Mouse (Mus musculus) cerebellum, adult 9-11 months (tissue): Measurements from ENCODE around the gene Knstrn.

Source experiments
- DNase-seq: peaks from one replicate; pipeline ENCODE4 v3.0.0; 2022

The Knstrn gene

GRCm38 (mm10) chr2:118813981-118814836 is at the start of gene Knstrn:
Knstrn (plus strand) TSS chr2:118814003.
- DNase-seq, result peak; percentile 89

DNA sequence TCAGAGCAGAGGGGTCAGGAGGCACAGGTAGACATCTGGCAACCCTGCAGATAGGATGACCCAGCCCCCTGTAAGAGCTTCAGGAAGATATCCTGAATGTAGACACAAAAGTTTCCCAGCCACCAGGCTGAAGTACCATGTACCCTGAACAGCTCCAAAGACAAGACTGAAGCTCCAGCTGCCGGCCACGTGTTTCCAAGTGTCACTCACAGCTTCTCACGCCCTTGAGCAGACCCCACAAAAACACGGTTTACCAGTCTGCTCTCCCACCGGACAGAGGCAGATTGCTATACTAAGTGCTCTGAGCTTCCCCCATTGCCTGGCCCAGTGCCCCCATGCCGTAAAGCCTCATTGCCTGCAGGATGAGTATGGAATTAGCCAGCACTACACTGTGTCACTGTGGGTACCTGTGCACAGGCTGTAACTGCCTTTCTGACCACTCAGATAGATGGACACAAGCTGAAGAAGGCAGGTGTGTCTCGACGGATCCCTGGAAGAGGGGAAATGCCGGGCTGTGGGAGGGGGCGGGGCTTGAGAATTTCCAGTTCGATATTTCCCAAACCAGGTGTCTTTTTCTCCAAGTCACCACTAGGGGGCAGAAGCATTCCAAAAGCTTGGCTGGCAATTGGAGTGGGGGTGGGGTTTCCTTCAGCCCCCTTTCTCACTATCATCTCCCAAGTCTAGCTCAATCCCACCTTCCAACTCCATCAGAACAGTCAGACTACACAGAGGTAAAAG is 49.5 kb upstream of the Knstrn start:
- DNase-seq, result peak; percentile 77

DNA sequence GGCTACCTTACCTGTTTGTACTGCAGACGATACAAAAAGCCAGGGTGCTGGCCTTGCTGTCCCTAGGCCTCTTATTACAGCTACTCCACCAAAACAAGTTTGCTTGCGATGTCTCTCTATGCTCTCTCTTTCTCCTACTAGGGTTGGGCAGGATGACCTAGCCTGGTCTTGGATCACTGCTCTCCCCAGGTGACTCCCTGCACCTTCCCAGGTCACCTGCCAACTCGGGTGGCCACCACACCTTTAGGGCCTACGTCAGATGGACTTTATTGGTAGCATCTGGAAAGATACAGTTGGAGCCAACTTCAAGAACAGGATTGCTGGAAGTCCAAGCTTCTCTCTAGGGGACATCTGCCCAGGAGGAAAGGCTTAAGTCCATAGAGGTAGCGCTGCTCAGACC is 48.9 kb upstream of the Knstrn start:
- peak; percentile 54 for DNase-seq

DNA sequence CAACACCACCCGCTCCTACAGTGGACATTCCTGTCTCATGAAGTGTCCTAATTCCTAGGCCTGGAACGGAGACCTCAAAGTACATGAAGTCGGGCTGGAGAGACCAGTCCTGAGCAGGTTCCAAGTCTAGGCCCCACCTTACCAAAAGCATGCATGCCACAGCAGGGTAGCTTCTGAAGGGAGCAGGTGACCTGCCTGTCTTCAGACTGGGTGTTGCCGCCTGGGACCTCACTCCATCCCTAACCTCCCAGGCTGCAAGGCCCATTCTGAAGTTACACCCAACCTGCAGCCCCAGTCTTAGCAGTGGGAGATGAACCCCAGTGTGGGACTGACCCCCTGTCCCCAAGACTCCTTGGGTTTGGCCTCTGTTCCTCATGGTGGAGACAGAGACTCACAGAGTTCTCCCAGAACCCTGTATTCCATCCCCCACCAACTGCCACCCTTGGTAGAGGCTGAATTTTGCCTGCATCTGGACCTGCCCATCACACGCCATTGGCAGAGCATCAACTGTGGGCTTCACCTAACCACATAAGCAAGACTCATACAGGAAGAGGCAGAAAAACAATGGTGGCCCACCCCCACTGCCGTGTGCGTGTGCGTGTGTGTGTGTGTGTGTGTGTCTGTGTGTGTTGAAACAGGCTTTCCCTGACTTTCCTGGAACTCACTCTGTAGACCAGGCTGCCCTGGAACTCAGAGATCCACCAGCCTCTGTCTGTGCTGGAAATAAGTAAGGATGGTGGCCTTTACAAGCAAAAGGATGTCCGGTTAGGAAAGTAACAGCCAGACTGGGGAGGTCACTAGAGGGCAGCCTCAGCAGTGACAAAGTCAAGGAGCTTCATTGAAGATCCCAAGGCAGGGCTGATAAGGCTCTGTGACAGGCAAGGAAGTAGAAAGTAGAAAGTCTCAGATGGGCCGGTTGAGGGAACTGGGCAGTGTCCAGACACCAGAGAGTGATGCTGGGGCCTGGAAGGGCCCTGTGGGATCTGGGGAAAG is 47.5 kb upstream of the Knstrn start:
- no peak for DNase-seq

DNA sequence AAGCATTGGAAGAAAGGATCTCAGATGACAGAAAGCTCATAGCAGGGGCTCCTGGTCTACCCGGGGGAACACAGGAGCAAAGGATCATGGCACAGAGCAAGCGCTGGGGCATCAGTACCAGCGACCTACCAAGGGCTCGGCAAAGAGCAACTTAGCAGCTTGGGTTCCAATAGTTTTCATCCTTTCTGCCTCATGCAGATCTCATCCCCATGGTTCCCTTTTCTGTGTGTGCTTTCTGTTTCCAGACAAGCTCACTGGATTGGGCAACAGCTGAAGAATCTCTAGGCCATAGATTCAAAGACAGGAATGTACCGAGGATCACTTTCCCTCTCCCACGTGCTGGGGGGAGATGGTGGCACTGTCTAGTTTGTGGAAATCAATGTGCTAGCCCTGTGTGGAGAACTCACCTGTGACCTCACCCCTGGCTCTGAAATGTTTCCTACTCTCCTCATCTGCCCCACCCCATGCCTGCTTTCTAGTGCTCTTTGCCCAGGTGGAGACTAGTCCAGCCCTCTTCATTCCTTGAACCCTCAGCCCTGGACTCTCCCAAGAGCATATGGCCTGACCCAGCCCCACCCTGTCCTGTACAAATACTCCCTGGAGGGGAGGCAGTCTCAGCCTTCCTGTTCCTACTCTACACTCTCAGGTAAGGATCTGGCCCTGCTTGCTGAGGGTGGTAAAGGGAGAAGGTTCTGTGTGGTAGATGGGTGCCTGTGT is 41.5 kb upstream of the Knstrn start, which contains the start of gene Phgr1:
TSS of gene Phgr1 (plus strand) at position 612 of the 717 bp plus-strand sequence.
- no peak for DNase-seq

- DNase-seq, result no peak
These were observed 39.3 kb upstream of the Knstrn start for GRCm38 (mm10) chr2:118774536-118774935.

DNA sequence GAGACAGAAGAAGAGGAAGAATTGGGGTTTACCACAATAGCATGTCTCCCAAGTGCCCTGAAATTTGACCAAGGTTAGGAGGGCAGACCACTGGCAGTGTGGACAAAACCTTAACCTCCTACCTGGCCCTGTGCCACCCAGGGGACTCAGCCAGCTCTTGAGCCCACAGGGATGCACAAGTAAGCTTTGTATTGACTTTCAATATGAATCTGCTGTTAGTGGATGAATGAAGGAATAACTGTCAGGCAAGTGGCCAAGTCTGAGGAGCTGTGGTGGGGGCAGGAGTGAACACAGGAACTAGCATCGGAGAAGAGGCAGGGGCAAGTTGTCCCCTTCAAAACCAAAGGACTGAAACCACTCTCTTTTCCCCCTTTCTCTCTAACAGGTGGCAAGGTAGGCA is 38.4 kb upstream of the Knstrn start:
- DNase-seq, result peak; percentile 76

DNA sequence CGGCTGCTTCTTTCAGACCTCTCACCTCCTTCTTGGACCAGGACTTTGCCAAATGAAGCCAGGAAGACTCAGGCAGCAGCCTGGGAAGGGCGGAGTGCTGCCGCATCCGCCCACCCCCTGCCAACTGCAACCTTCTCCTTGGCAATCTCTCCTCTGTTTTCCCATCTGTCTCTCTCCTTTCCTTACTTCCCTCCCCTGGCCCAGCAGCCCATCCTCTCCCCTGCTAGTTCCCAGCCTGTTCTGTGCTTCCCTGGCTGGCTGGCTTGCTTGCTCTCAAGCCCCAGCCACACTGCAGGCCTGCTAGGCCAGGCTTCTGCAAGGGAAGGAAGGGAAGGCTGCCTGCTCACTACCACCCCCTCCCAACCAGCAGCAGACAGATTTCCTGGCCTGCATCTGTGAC is 38.0 kb upstream of the Knstrn start:
- peak; percentile 90 for DNase-seq

GRCm38 (mm10) chr2:118776295-118776694 is 37.5 kb upstream of the Knstrn start:
- DNase-seq, result no peak

GRCm38 (mm10) chr2:118778418-118778817 is 35.4 kb upstream of the Knstrn start:
- no peak for DNase-seq

DNA sequence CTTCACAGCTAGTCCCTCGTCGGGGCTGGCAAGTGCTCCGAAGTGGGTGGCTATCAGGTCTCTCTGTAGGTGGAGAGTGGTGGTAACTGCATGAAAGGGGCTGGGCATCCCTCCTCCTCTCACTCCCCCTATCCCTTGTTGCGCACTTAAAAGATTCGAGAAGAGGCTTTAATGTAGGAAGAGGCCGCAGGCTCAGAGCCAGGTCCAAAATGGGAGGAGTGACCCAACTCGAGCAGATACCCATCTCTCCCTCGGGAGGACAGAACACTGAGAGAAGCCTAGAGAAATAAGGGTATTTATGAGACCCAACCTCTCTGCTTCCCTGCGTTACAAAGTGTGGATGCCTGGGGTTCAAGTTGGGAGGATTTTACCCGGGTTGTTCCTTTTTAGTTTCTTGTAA is 34.7 kb upstream of the Knstrn start:
- DNase-seq, result peak; percentile 69

DNA sequence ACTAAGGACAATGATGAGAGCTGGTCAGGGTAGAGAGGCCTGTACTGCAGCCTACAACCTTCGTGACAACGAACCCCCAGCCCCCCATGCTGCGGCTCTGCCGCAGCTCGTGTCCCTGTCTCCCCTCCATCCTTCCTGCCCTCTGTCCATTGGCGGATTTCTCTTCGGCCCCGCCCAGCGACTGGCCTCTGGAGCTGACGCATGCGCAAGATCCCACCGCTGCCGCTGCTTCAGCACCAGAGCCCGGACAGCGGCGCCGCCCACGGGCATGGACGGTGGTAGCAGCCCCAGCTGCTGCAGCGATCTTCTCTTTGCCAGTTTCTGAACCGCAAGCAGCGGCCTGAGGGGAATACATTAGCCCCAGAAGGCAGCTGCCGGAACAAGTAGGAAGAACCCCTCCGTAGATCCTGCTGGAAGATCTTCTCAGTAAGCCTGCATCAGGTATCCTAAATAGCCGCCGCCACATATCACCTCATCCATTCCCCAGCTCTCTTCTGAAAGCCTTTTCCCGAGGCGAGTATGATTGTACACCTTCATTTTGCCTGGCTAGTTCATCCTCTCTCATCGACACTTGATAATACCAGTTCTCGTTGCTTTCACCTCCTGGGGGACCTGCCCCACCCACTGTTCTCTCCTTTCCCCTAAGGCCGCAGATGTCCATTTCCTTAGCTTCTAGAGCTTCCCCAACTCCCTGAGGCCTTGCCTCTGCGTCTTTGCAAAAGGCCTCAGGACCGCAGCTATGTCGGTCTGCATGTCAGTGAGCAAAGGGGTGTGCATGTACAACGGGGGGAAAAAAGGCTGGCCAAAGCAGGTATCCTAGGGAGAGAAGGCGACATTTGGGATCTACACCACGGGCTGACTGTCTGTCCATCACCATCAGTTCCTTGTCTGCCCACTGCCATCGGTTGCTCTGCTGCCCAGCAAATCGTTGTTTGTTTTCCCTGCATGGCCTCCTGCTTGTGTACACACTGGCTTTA is 34.0 kb upstream of the Knstrn start, which contains the start of gene Disp2:
TSS of gene Disp2 (plus strand) at position 216 of the 977 bp plus-strand sequence.
- DNase-seq, result peak; percentile 96

GRCm38 (mm10) chr2:118781115-118781514 is 32.7 kb upstream of the Knstrn start:
- DNase-seq, result peak; percentile 42

DNA sequence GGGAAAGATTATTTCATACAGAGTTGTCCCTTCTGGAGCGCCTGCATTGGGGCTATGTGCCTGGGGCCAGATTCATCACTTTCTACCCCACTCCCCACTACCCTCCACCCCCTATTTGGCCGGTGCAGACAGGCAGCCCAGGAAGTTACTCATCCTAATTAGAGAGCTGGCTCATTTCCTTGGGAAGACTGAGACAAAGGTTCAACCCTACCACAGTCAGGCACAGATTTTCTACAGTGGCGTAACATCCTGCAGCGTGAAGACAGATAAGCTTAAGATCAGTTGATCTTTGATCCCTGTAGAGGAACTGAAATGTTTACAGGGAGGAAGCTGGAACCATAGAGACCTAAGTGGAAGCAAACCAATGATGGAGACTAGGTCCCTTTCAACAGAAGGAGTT is 31.5 kb upstream of the Knstrn start:
- no peak for DNase-seq

DNA sequence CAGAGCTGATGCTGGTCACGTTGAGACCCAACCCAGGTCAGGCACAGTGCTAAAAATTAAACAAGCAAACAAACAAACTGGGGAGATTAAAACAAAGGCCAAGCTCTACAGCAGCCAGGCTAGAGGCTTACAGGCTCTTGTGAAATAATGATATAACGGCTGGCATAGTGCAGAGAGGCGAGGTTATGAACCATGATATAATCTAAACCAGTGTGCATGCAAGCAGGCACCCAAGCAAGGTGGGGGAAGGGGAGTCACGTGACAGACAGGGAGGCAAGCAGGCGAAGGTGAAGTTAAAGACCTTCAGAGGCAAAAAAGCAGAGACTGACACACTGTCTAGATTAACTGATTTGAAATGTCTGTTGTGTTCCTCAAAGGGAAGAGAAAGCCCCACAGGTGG is 30.7 kb upstream of the Knstrn start:
- DNase-seq, result no peak

- DNase-seq, result no peak
These were observed 30.1 kb upstream of the Knstrn start for GRCm38 (mm10) chr2:118783663-118784062.

- DNase-seq, result no peak
These were observed 27.3 kb upstream of the Knstrn start for GRCm38 (mm10) chr2:118786525-118786924.

DNA sequence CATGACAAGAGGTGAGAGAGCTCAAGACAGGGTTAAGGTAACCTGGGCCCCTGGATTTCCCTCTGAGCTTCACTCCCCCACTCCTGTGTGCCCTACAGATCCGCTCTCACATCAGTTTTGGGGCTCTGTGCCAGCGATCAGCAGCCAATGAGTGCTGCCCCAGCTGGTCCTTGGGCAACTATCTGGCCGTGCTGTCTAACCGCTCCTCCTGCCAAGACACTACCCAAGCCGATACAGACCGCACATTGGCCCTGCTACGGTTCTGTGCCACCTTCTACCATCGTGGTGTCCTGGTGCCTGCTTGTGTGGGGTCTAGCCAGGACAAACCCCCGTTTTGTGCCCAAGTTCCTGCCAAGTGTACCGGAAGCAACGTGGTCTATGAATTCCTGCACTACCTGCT is 24.3 kb upstream of the Knstrn start:
- peak; percentile 91 for DNase-seq

DNA sequence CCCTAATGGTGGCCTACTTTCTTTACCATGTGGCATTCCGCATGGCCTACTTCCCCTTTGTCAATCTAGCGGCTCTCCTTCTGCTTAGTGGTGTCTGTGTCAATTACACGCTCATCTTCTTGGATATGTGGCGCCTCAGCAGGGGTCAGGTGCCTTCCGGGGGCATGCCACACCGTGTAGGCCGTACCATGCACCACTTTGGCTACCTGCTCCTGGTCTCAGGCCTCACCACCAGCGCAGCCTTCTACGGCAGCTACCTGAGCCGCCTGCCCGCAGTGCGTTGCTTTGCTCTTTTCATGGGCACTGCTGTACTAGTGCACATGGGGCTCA is 23.6 kb upstream of the Knstrn start:
- no peak for DNase-seq

- DNase-seq, result peak; percentile 91
These were observed 23.0 kb upstream of the Knstrn start for GRCm38 (mm10) chr2:118790551-118791525.
